Mouse (Mus musculus): ENCODE measurements at regions not wholly inside any gene's neighbourhood (a gene's known extent, or its start where the extent isn't known, plus 50 kb on each side); places are given as distances from the start of the nearest gene placed in this dataset.

GRCm38 (mm10) chr1:119197415-119197700 lies 143.9 kb upstream of the Gli2 start:
- ATAC-seq (ENCODE audit: low FRiP score), result peak; percentile 56
- no peak overlapping the region for H3K27ac ChIP-seq
- H3K9ac ChIP-seq, result no peak overlapping the region
- H3K27me3 ChIP-seq, result peaks cover 7% of the 10 kb centered on the region; the same call in 1 of the 2 replicates
- WGBS, result 27% methylated on average over 7 of the region's 7 CpGs
- no peak overlapping the region for H3K4me3 ChIP-seq
- no peak overlapping the region for H3K4me2 ChIP-seq
- no peaks in the 10 kb centered on the region for H3K9me3 ChIP-seq
- no peaks in the 10 kb centered on the region for H3K36me3 ChIP-seq
- peaks cover 9% of the 10 kb centered on the region for H3K4me1 ChIP-seq (replicated peaks)

GRCm38 (mm10) chr1:119196674-119197414 lies 143.4 kb upstream of the Gli2 start:
- Histone ChIP-seq H3K9me3 (no peaks in the 10 kb centered on the region), H3K4me3 (no peak overlapping the region), H3K4me2 (no peak overlapping the region), H3K9ac (no peak overlapping the region), H3K36me3 (no peaks in the 10 kb centered on the region), H3K27ac (no peak overlapping the region), H3K27me3 (peaks cover 7% of the 10 kb centered on the region; the same call in 1 of the 2 replicates), H3K4me1 (replicated peaks) (peaks cover 9% of the 10 kb centered on the region)
- WGBS, result 26% methylated on average over 13 of the region's 13 CpGs
- ATAC-seq (ENCODE audit: low FRiP score), result no peak; the same call in 1 of the 2 replicates

DNA sequence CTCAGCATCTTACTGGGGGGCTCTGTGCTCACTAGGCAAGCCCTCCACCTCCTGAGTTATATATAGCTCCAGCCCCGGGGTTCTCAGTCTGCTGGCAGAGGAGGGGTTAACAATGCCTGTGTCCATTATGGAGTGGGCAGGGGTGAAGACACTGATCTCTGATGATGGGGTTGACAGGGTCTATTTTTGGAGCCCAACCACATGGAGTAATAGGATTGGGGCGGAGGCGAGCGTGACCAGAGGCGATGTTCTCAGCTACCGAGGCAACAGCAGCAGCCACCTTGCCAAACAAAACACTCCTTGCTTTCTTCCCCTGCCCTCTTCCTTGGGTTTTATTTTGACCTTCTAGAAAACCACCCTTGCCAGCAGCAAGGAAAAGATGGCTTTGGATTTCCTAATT lies 141.1 kb upstream of the Gli2 start:
- no peak overlapping the region for H3K4me2 ChIP-seq
- no peak for ATAC-seq (ENCODE audit: low FRiP score)
- H3K4me1 ChIP-seq (replicated peaks), result peaks cover 15% of the 10 kb centered on the region
- H3K27me3 ChIP-seq, result peaks cover 22% of the 10 kb centered on the region; the same call in 1 of the 2 replicates
- no peaks in the 10 kb centered on the region for H3K36me3 ChIP-seq
- H3K27ac ChIP-seq, result no peak overlapping the region
- H3K4me3 ChIP-seq, result no peak overlapping the region
- H3K9me3 ChIP-seq, result no peaks in the 10 kb centered on the region
- H3K9ac ChIP-seq, result no peak overlapping the region
- 33% methylated on average over 6 of the region's 6 CpGs for whole genome bisulfite sequencing

- Histone ChIP-seq H3K4me3 (no peak overlapping the region), H3K4me2 (no peak overlapping the region), H3K27me3 (peaks cover 24% of the 10 kb centered on the region), H3K36me3 (no peaks in the 10 kb centered on the region), H3K4me1 (replicated peaks) (peaks cover 10% of the 10 kb centered on the region), H3K9ac (no peak overlapping the region), H3K9me3 (no peaks in the 10 kb centered on the region), H3K27ac (no peak overlapping the region)
- ATAC-seq (ENCODE audit: low FRiP score), result no peak
- WGBS, result 88% methylated on average over 2 of the region's 2 CpGs
These were observed 137.8 kb upstream of the Gli2 start for GRCm38 (mm10) chr1:119191177-119191576.

DNA sequence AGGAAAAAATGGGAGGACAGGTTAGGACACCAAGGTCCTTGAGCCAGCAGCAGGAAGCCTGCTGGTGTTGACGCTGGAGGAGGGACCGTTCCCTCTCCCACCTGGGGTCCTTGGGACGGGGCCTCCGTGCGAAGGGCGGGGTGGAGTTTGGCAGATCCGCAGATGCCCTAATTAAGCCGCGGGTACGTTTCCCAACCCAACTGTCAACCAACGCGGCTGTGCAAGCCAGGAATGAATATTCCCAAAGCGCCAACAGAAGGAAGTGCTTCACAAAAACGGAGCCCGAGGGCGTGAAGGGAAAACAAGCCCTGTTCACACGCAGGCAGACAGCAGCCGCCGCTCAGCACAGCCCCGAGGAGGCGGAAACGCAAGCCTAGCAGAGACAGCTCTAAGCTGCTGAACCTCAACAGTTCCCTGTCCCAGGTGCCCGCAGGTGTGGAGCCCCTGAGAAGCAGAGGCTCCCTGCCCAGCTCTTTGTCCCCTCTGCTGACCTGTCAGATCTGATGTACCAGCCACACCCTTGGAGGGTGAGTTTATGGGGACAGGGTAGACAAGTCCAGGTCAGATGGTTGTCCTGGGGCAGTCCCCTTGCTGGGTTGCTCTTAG lies 136.1 kb upstream of the Gli2 start:
- H3K27ac ChIP-seq, result no peak overlapping the region
- peak; percentile 72 for ATAC-seq (ENCODE audit: low FRiP score)
- 2% methylated on average over 23 of the region's 23 CpGs for WGBS
- H3K9me3 ChIP-seq, result no peaks in the 10 kb centered on the region
- peak overlapping the region; percentile 57 for H3K4me2 ChIP-seq
- no peaks in the 10 kb centered on the region for H3K36me3 ChIP-seq
- H3K4me1 ChIP-seq (replicated peaks), result peaks cover 10% of the 10 kb centered on the region
- peak overlapping the region; percentile 34 for H3K4me3 ChIP-seq
- peak overlapping the region; percentile 49 for H3K9ac ChIP-seq
- H3K27me3 ChIP-seq, result peaks cover 19% of the 10 kb centered on the region

DNA sequence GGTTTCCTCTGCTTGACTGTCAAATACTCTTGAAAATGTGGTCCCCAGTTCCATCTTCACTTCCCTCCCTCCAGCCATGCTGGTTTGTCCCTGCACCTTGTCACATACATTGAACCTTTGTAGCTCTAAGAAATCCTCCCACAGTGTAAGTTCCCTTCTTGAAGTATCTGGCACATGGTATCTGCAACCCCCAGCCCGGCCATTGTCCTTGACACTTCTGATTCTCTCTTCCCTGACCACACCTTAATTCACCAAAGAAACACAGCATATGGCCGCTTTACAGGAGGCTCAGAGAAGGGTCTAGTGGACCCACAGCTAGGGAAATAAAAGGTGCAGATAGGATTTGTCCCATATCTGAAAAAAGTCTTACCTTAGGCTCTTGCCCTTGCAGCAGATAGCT lies 133.9 kb upstream of the Gli2 start:
- Histone ChIP-seq H3K9ac (no peak overlapping the region), H3K4me2 (no peak overlapping the region), H3K4me3 (no peak overlapping the region), H3K4me1 (replicated peaks) (peaks cover 10% of the 10 kb centered on the region), H3K27ac (no peak overlapping the region), H3K9me3 (no peaks in the 10 kb centered on the region), H3K27me3 (peaks cover 19% of the 10 kb centered on the region), H3K36me3 (no peaks in the 10 kb centered on the region)
- 92% methylated on average over 2 of the region's 2 CpGs for WGBS
- ATAC-seq (ENCODE audit: low FRiP score), result no peak

DNA sequence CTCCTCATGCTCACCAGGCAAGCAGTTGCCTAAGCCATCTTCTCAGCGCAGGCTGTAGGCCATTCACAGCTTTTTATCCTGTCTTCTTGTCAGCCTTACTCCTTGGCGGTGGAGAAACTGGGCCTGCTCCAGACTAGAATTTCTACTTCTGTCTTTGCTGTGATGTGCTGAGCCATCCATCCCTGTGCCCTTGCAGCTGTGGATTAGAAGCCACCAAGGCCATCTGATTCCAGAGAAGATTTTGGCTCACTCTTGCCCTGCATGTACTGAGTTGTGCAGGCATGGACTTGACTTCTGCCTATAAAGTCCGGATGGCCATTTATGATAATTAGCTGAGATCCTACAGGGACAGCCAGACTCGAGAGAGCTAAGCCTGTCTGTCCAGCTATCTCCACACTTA lies 133.4 kb upstream of the Gli2 start:
- no peaks in the 10 kb centered on the region for H3K9me3 ChIP-seq
- H3K36me3 ChIP-seq, result no peaks in the 10 kb centered on the region
- WGBS, result 84% methylated on average over 4 of the region's 4 CpGs
- no peak for ATAC-seq (ENCODE audit: low FRiP score)
- H3K4me2 ChIP-seq, result no peak overlapping the region
- H3K27ac ChIP-seq, result no peak overlapping the region
- H3K4me1 ChIP-seq (replicated peaks), result peaks cover 10% of the 10 kb centered on the region
- H3K4me3 ChIP-seq, result no peak overlapping the region
- no peak overlapping the region for H3K9ac ChIP-seq
- peaks cover 19% of the 10 kb centered on the region for H3K27me3 ChIP-seq

DNA sequence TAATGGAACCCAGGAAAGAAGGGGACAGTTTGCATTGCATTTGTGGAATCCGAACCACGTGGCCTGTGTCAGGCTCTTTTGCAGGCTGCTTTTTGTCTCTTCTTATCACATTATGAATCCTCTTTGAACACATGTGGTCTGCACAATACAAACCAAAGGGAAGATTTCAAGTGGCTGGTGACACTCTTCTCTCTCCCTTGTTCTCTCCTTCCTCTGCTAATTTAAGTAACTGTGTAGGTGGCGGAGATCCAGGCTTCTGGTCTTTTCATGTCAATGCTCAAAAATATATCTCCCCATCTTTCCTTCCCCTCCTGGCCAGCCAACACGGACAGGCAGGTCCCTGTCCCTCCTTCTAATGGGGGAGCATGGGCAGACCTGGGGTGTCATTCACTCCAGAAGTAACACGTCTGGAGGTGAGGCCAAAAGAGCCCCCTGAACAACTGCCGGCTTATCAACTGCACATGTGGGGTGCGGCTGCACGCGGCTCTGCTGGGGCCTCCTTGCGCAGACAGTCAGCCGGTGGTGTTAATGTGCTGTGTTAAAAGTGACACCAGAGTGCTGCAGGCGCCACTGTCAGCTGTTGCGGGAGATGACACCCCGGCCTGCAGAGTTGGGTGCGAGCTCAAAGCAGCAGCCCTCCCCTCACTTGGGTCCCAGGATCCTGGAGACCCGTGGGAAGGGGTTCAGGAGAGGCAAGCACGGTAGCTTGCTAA lies 130.3 kb upstream of the Gli2 start:
- Histone ChIP-seq H3K9ac (no peak overlapping the region), H3K4me2 (no peak overlapping the region), H3K36me3 (no peaks in the 10 kb centered on the region), H3K4me3 (no peak overlapping the region), H3K27me3 (peaks cover under 1% of the 10 kb centered on the region; the same call in 1 of the 2 replicates), H3K9me3 (no peaks in the 10 kb centered on the region), H3K4me1 (replicated peaks) (no peaks in the 10 kb centered on the region), H3K27ac (no peak overlapping the region)
- no peak for ATAC-seq (ENCODE audit: low FRiP score)
- WGBS, result 88% methylated on average over 17 of the region's 17 CpGs

GRCm38 (mm10) chr1:119173030-119173756 lies 119.8 kb upstream of the Gli2 start:
- Histone ChIP-seq H3K4me2 (no peak overlapping the region), H3K27me3 (no peaks in the 10 kb centered on the region), H3K27ac (no peak overlapping the region), H3K36me3 (no peaks in the 10 kb centered on the region), H3K4me3 (no peak overlapping the region), H3K9me3 (no peaks in the 10 kb centered on the region), H3K4me1 (replicated peaks) (no peaks in the 10 kb centered on the region), H3K9ac (no peak overlapping the region)
- WGBS, result 86% methylated on average over 5 of the region's 5 CpGs
- no peak for ATAC-seq (ENCODE audit: low FRiP score)

DNA sequence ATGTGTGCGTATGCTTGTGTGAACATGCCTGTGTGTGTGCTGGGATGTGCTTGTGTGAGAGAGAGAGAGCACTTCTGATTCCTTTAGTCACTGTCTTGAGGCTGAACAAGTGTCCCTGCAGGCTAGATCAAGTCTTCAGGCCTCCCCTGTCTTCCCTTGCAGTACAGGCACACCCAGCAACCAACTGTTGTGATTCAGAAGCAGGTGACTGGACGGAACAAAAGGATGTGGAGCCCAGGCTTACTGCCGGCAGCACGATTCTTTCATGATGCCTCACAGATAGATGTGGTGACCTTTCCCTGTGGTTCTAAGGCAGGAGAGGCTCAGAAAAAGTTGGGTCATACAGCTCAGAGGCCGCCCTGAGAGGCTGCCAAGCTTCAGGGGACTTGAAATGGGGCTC lies 114.0 kb upstream of the Gli2 start:
- Histone ChIP-seq H3K4me3 (no peak overlapping the region), H3K27ac (no peak overlapping the region), H3K4me2 (no peak overlapping the region), H3K9me3 (no peaks in the 10 kb centered on the region), H3K9ac (no peak overlapping the region), H3K27me3 (no peaks in the 10 kb centered on the region), H3K36me3 (no peaks in the 10 kb centered on the region), H3K4me1 (replicated peaks) (no peaks in the 10 kb centered on the region)
- no peak for ATAC-seq (ENCODE audit: low FRiP score)
- WGBS, result 80% methylated on average over 5 of the region's 5 CpGs

DNA sequence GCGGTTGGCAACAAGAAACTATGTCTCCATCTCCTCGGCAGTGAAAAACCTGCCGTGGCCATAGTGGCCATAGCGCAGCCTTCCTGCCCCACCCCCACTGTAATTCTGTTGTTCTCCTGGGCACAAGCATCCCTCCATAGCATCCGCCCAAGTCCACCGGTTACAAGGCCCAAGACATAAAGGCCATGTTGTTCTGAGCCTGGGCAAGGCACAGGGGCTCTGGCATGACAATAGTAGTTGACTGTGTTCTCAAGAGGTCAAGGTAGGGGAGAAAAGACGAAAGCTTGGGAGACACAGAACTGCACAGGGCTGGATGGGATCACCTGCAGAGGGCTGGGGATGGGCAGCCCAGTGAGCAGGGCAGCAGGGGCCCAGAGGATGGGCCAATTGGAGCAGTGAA lies 112.9 kb upstream of the Gli2 start:
- WGBS, result 81% methylated on average over 7 of the region's 7 CpGs
- Histone ChIP-seq H3K27ac (no peak overlapping the region), H3K36me3 (no peaks in the 10 kb centered on the region), H3K9me3 (no peaks in the 10 kb centered on the region), H3K4me3 (no peak overlapping the region), H3K9ac (no peak overlapping the region), H3K27me3 (no peaks in the 10 kb centered on the region), H3K4me2 (no peak overlapping the region), H3K4me1 (replicated peaks) (no peaks in the 10 kb centered on the region)
- no peak for ATAC-seq (ENCODE audit: low FRiP score)

DNA sequence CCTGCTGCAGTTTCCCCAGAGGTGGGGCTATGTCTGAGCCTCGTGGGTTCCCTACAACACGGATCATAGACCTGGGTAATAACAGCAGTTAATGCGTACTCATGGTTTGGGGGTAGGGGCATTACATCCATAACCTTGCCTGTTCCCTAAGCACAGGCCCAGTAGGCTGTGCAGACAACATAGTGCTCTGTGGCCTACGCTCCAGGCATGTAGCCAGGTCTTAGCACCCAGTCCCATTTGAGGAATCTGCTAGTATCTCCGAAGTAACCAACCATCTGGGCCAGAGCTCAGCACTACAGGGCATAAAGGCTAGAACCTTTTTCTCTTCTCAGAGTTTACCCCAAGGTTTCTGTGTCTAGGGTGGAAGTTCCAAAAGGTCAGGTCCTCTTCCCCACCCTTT lies 111.4 kb upstream of the Gli2 start:
- 93% methylated on average over 5 of the region's 5 CpGs for WGBS
- no peaks in the 10 kb centered on the region for H3K27me3 ChIP-seq
- H3K9me3 ChIP-seq, result no peaks in the 10 kb centered on the region

More for the DNA sequence above, 111.4 kb upstream of the Gli2 start:
- ATAC-seq (ENCODE audit: low FRiP score), result no peak
- Histone ChIP-seq H3K36me3 (no peaks in the 10 kb centered on the region), H3K4me3 (no peak overlapping the region), H3K4me1 (replicated peaks) (no peaks in the 10 kb centered on the region), H3K9ac (no peak overlapping the region), H3K27ac (no peak overlapping the region), H3K4me2 (no peak overlapping the region)

All from hindbrain, embryonic 13.5 days (tissue).